Mouse (Mus musculus): ENCODE data around the gene Gm5890.
"Not testable (repeated sequence)": the region's sequence is repeated elsewhere in the genome, so short reads cannot be mapped to it uniquely, and the experiment has no call there.

Gene Gm5890

GRCm38 (mm10) chr7:20262734-20263133, at the start of gene Gm5890:
Gene Gm5890 (minus strand): TSS chr7:20262834.
- DNase-seq (ENCODE audit: low read depth, low spot score) = not testable (repeated sequence)

DNA sequence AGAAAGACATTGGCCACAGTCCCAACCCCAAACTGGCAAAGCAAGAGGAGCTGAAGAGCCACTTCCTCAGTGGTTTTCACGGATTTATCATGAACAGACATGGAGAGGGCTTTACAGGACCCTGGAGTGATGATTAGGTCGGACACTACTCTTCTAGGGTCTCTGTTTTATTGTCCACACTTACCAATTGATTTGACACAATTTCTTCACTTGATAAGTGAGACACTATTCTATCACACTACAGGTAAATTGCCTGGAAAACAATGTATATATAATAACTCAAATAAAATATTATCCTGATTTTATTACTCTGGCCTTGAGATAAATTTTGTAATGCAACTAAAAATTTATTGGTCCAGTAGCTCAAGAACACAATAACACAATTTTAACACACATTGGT, 28.9 kb downstream of the Gm5890 start, which contains the start of gene Gm4498:
Gene Gm4498 (minus strand): TSS at position 101 of the 400 bp plus-strand sequence.
- DNase-seq (ENCODE audit: low read depth, low spot score) = not testable (repeated sequence)

All from 3T3-L1 (cell line).